Mouse (Mus musculus) gastrocnemius, postnatal 36 days (tissue): ENCODE results near the gene Mapkapk5. TPM values are rescaled to one million over a fixed set of nuclear protein-coding genes. Genes with fewer than 3 reads are reported as not detected.

ENCODE experiments used
- DNase-seq, 2 experiments: peaks; one replicate each; pipeline ENCODE4 v3.0.0; 2022
- intact Hi-C: fragments of 180-260 bp; cut with DNase I; formaldehyde crosslinking; loops from one replicate; pipeline ENCODE4 v1.15.1; 2025
- long read RNA-seq, 2 experiments: library from polyadenylated mRNA; stranded (forward); transcript quantifications; one replicate each; pipeline ENCODE4 v2.0.0; 2021
- total RNA-seq, 2 experiments: library from RNA; stranded (reverse); gene quantifications; 2 replicates each; pipeline ENCODE4 v1.2.3; 2021

Mapkapk5 gene
- 10 to 100 TPM; 79.5 to 81.0 TPM for total RNA-seq
- long read RNA-seq, experiment 1, transcript Mapkapk5-201 (14 exons, 2,234 nt): major isoform, 6 of 15 reads
- long read RNA-seq, experiment 1, partial matches to known transcripts: 2 of 15 reads
- long read RNA-seq, experiment 1, other reads (novel, unspliced or antisense): 1 of 15 reads
- long read RNA-seq, experiment 2, transcript Mapkapk5-201 (14 exons, 2,234 nt): minor isoform, 5 of 25 reads
- long read RNA-seq, experiment 2, transcript Mapkapk5-206 (4 exons, 578 nt): major isoform, 7 of 25 reads
- long read RNA-seq, experiment 2, partial matches to known transcripts: 5 of 25 reads
- long read RNA-seq, experiment 2, other reads (novel, unspliced or antisense): 1 of 25 reads

DNA sequence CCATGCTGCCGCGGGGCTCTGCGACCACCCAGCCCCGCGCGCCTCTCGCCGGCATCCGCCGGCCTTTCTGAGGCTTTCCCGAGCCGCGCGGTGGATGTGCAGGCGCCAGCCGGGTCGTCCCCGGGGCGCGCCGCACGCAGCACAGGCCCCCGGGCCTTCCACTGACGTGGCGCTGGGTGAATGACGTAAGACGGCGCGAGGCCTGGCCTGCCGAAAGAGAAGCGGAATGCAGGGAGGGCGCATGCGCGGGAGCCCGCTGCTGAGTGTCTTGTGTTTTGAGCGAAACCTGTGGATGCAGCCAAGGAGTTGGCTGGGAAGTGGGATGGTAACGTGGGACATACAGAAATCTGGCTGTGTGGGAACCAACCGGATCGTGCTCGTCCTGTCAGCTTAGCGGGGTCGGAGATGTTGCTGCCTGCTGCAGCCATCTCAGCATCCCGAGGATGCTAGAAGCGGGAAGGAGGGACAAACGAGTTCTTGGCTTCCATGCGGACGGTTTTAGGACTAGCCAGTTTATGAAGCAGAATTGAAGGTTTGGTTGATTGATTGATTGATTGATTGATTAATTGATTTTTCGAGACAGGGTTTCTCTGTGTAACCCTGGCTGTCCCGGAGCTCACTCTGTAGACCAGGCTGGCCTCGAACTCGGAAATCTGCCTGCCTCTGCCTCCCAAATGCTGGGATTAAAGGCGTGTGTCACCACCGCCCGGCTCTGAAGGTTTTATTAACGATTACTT lies at the start of gene Mapkapk5:
Mapkapk5 (minus strand) TSS at position 113 of the 737 bp plus-strand sequence.
- intact Hi-C loops: loop anchor here (2.0 kb wide), 1 partner anchor 59 kb away; no protein-coding TSS in a partner anchor
- peak; percentile 96 to 98 for DNase-seq

DNA sequence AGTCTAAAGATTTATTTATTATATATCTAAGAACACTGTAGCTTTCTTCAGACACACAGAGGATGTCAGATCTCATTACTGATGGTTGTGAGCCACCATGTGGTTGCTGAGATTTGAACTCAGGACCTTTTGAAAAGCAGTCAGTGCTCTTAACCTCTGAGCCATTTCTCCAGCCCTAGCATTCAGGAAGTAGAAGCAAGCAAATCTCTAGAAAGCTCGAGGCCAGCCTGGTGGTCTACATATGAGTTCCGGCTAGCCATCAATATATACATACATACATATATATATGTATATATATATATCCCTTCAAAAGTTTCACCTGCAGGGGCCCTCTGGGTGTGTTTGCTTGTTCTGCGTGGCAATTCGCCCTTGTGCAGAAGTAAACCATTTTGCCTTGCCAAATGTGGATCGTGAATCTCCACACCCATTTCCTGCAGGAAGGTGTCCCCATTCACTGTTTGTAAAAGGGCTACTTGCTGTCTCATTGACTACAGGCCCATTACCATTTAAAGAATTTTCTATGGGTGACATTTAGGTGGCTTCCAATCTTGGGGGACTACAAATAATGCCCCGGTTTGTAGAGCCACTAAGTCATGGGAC lies 49.1 kb upstream of the Mapkapk5 start:
- intact Hi-C loops: no loop called here
- no peak for DNase-seq

DNA sequence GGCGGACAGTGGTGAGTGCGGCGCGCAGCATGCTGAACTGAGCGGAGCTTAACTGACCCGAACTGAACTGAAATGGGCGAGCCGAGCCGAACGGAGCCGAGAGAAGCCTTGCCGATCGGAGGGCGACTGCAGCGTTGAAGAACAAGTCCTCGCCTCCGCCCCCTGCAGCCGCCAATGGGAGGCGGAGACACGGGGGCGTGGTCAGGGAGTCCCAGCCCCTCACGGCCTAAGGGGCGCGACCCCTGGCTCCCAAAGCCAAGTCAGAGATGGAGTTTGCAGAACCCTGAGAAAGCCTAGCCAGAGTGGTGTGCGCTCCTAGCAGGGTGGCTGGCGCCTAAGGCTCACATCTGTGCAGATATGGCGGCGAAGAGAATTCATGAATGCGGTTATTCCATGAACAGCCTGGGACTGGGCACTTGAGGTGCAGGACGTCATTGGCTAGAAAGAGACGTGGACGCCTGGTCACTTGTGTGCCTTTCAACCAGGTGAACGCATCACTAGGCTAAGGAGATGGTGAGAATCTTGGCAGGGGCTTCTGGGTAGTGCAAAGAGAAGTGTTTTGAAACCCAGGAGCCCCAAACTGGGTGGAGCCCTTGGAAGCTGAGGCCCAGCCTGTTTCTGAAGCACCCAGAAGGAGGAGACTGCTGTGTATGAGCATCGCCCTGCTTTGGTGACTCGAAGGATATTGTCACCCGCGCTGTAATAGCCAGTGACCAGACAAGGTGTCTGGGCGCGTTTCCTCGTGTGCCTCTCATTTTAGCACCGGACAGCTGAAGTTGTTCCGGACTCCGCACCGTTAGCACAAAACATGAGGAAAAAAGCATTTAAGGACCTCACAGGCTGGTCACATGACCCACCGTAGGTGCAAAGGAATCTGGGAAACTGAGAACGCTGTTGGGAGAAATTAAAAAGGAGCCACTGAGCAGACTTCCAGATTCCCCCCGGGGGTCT lies 48.0 kb upstream of the Mapkapk5 start, which contains the start of gene Aldh2:
Aldh2 (minus strand) TSS at position 374 of the 951 bp plus-strand sequence.
- intact Hi-C loops: no loop called here
- peak; percentile 86 to 88 for DNase-seq

DNA sequence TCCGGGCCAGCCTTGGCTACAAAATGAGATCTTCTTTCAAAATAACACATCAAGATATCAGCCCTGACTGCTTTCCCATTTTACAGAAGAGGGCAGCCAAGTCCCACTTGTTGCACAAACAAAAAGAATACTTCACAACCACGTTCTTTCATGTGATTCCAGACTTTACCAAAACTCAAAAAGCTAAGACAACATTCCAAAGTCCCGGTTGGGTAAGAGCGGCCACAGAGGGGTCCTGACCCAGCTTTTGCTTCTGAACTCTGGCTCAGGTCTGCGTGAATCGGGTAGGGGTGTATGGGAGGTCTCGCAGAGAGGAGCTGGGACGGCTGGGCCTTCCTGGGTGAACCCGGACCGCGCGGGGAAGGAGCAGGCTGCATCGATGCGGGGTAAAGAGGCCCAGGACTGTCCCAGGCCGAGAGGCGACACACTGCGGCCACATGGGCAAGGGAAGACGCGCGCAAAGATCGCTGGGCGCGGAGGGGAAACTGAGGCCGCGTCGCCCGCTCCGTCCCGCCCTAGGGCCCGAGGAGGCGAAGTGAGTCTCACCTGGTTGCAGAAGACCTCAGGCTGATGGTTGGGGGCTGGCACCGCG lies 47.2 kb upstream of the Mapkapk5 start:
- intact Hi-C loops: no loop called here
- DNase-seq: no peak

DNA sequence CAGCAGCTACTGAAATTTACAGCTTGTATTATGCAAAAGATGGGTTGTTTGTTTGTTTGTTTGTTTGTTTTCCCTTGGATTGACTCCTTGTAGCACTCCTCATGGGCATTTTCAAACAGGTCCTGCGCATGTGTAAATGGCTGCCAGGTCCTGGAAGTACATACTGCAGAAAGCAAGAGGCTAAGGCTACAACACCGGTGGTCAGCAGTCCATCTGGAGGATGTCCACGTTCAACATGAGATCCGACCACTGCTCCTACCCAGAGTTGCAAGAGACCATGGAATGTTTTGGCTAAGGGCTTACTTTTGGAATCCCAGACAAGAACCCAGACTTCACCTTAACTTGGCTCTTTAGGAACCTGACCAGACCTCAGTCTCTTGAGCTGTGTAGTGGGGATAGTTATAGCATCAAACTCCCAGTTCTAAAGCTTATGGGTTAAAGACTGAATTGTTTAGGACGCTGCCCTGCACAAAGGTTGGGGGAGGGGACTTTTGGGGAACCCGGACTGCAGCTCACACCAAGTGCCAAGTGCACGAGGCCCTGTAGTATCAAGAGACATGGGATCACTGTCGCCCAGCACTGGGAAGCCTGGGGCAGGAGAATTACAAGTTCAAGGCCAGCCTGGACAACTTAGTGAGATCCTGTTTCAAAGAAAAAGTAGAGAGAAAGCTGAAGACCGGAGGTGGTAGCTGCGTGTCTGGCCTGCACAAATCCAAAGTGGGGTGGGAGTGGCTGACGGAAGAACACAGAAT lies 46.5 kb upstream of the Mapkapk5 start:
- intact Hi-C loops: no loop called here
- DNase-seq: no peak

DNA sequence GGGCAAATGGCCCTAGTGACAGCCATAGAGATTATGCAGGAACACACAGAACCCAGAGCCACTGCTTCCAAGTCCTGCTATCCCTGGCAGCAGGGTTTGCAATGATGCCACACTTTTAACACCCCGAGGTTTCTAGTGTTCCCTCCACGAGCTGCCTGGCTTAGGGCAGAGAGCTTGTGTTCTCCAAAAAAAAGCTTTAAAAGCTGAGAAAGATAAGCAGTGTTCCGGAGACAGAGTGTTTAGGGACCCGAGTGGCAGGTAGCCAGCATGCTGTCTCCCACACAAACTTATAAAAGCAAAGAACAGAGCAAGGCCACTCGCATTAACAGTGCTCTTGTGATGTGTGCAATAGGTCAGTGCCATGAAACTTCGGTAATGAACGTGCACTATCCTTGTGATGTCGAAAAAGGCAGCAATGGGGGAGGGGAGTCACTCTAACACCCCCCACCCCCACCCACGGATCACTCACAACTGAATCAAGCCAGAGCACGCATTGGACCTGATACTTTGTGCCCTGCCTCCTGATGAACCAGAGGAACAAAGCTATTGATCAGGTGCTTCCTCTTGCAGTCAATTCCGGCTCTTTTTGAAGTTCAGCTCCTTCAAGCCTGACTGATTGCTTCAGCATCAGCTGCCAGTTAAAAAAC lies 45.8 kb upstream of the Mapkapk5 start:
- intact Hi-C loops: no loop called here

DNA sequence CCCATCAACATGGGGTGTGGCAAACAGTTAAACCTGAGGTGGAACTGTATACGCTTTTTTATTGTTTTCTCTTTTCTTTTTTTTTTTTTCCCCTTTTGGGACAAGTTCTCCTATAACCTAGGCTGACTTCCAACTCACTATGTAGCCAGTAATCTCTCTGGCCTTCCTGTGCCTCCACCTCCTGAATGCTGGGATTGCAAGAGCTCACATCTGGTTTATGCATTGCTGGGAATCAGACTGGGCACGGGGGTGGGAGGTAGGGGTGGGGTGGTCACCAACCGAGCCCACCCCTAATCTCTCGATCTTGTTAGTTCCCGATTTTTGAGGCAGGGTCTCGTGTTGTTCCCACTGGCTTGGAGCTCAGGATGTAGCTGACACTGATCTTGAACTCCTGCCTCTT lies 44.2 kb upstream of the Mapkapk5 start:
- no peak for DNase-seq
- intact Hi-C loops: no loop called here

More for the DNA sequence above, 45.8 kb upstream of the Mapkapk5 start:
- DNase-seq: no peak

DNA sequence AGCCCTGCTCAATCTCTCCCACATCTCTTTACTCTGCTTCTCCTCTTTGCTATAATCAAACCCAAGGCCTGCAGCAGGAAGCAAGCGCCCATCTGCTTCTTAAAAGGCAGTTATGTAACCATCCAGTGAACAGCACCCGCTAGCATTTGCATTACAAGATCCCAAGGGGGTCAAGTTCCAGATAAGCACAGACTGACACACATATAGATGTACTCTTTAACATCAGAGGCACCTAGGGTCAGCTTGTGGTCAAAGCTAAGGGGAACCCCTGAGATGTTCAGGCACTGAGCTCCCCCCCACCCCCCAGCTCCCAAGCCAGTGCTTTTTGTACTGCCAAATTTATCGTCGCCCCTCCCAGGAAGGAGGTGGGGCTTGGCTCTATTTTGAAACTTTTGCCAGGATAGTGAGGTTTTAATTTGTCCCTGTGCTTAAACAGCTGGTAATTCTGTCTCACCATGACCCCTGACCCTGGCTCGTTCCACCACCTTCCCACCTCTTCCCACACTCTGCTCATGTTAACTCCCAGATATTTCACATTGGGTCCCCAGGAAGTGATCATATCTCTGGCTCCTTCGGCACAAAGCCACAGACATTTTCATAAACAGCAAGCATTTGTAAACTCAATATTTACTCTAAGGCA lies 40.8 kb upstream of the Mapkapk5 start:
- peak; percentile 51 to 56 for DNase-seq
- intact Hi-C loops: no loop called here

DNA sequence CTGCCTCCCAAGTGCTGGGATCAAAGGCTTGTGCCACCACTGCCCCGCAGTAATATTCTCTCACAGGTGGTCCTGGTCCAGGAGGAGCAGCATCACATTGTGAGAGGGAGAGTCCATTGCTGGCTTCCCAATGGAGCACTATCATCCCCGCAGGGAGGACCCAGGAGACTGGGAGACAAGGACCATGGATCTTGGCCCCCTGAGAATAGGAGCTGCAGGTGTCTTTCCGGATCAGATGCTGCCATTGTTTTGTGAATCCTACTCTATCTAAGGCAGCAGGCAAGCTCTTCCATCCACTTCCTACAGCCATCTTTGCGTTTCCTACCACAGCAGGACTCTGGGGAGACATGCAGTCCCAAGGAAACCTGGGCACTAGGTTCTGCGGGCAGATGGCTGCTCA lies 40.0 kb upstream of the Mapkapk5 start:
- no peak for DNase-seq
- intact Hi-C loops: no loop called here

DNA sequence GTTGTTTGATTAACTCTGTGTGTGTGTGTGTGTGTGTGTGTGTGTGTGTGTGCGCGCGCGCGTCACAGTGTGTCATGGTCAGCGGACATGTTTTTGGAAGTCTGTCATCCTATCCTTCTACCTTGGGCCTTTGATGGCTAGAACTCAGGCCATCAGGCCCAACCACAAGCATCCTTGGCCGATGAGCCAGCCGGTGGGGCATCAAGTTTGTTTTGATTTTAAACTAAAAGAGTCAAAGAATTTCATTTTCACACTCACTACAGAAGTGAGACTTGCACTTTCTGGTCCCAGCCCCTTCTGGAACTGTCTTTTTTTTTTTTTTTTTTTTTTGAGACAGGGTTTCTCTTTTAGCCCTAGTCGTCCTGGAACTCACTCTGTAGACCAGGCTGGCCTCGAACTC lies 39.3 kb upstream of the Mapkapk5 start:
- intact Hi-C loops: no loop called here
- no peak for DNase-seq

DNA sequence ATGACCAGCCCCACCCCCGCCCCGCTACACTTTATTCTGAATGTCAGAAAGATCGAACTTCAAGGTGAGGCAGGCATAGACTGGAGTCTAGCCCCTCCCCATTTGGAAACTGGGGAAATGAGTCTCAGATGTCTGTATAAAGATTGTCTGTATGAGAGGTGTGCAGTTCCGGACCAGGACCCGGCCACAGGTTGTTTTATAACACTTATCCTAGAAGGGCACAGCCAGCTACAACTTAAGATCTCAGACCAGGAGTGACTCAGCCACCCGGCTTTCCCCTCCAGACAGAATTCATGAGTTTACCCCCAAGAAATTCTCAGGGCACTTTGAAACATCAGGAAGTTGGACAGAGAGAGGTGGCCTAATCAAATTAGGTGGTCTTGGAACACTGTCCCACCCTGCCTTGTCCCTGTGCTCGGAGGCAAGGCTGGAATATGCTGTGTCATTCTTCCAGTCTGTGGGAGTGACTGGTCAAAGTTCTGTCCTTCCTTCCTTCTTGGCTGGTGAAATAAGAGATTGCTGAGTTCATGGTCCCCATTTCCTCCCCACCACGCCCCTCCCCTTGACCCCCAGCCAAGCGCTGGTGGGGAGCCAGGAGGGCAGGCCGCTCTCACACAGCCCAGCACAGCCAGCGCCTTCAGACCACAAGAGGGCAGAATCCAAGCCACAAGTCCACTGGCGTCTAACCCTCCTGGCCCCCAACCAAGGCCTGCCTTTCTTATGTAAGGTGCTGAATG lies 38.2 kb upstream of the Mapkapk5 start:
- intact Hi-C loops: no loop called here
- peak; percentile 97 to 98 for DNase-seq

DNA sequence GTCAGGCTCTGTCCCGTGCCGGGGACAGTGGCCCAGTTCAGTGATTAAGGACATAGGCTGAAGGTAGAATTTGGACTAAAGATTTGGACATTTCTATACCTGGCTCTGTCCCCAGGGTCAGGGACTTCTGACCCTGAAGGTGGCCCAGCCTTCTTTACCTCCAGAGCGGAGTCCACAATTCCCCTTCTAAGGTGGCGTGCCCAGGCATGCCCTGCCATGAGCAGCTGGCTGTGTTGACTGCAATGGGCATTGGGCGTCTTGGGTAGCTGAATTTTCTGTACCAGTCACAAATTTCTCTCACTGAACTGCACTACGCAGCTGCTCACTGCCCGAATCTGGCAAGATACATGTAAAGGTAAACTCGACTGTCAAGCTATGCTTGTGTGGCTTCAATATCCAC lies 36.2 kb upstream of the Mapkapk5 start:
- no peak for DNase-seq
- intact Hi-C loops: no loop called here

DNA sequence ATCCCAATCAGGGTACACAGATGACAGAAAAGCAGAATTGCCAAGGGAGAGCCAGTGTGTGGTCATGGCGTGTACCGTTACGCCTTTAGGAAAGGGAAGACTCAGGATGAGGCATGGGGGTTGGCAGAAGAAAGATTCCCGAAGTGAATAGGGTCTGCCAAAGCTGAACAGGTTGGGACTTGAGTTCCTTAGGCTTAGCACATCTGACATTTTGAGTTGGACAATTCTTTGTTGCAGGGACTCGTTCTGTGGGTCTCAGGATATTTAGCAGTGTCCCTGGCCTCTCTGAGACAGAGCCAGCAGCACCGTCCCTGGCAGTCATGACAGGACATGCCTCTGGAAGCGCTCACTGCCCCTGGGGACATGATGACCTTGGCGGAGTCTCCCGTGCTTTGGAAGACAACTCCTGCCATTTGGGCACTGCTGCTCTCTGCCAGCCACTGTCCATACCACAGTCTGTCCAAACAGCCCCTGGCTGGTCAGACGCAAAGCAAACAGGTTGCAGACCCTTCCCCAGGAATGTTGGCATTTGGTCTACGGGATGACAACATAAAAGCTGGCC lies 31.3 kb upstream of the Mapkapk5 start:
- DNase-seq: peak; percentile 44 to 69
- intact Hi-C loops: no loop called here

DNA sequence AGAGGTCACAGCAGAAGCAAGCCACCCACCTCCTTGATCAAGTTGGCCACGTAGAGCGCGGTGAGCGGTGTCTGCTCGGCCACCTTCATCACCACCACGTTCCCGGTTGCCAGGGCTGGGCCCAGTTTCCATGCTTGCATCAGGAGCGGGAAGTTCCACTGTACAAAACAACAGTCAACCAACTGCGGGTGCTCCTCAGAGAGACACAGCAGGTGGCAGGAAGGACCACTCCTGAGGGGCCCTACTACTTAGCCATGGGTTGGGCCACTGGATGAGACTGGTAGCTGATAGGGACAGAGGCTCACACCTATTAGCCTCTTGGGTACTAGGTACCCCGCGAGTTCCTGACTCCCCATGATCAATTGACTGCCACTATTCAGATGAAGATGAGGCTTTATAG lies 30.2 kb upstream of the Mapkapk5 start:
- DNase-seq: no peak
- intact Hi-C loops: no loop called here

DNA sequence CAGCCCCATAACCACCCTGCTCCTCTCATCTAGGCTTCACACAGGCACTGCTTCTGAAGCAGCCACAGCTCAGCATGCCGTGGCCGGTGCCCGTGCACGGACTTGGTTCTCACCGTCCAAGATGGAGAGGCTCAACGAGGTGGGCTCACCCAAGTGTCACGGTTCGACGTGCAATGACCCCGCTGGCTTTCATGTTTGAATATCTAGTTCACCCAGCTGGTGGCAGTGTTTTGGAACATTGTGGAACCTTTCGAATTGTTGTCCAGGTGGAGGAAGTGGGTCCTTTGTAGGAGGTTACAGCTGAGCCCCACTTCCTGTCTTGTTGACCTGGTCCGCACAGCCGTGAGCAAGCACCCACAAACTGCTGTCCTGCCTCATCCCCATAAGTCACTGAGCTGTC lies 28.4 kb upstream of the Mapkapk5 start:
- intact Hi-C loops: no loop called here

DNA sequence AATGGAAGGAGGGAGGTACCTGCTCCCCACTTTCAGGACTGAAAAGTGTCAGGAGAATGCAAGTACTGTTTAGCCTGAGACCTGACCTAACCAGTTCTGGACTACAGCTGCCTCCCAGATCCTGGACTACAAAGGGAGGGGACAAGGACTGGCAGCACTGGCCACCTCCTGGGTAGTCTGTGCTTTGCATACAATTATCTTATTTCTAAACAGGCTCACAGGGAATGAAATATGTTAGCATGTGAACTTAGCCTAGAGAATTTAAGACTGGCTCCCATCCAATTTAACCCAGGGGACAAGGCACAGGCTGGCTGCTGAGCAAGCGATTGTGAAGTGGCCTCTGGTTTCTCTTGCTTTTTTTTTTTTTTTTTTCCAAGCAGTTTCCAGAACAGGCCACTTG lies 25.1 kb upstream of the Mapkapk5 start:
- intact Hi-C loops: no loop called here
- no peak for DNase-seq

More for the DNA sequence above, 28.4 kb upstream of the Mapkapk5 start:
- DNase-seq: no peak

DNA sequence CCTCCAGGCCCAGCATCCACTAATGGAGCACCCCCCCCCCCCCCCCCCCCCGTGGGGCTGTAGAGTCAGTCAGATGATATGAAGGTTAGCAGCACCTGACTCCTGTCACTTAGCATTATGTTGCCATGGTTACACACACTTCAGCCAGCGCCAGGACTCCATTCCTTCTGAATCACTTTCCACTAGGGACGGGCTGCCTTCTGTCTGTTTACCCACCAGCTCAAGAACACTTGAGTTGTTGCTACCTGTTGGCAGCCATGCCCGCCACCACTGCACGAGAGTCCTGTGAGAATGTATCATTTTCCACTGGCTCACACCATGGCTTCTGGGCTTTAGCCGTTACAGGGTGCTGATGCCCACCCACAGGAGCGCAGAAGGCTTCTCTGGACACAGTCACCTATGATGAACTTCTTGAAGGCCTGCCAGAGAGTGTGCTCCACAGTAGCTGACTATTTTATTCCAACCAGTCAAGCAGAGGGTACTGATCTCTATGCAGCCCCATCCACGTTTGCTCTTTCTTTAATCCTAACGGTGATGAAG lies 24.2 kb upstream of the Mapkapk5 start:
- intact Hi-C loops: no loop called here

More for the DNA sequence above, 24.2 kb upstream of the Mapkapk5 start:
- DNase-seq: no peak
